Mouse (Mus musculus): ENCODE results near the gene Ikzf3.

Gene Ikzf3

GRCm38 (mm10) chr11:98473916-98474479, 71.8 kb downstream of the Ikzf3 start:
- no peak for DNase-seq (ENCODE audit: low spot score)

GRCm38 (mm10) chr11:98472696-98473095, 73.1 kb downstream of the Ikzf3 start:
- peak; percentile 59 for DNase-seq (ENCODE audit: low spot score)

- no peak for DNase-seq (ENCODE audit: low spot score)
Measured at GRCm38 (mm10) chr11:98470795-98471194, 75.0 kb downstream of the Ikzf3 start.

- no peak for DNase-seq (ENCODE audit: low spot score)
Measured at GRCm38 (mm10) chr11:98469761-98470714, 75.8 kb downstream of the Ikzf3 start.

- DNase-seq (ENCODE audit: low spot score): no peak
Measured at GRCm38 (mm10) chr11:98464516-98464915, 81.3 kb downstream of the Ikzf3 start.

GRCm38 (mm10) chr11:98463911-98464310, 81.9 kb downstream of the Ikzf3 start:
- DNase-seq (ENCODE audit: low spot score): no peak

GRCm38 (mm10) chr11:98462255-98462654, 83.6 kb downstream of the Ikzf3 start:
- no peak for DNase-seq (ENCODE audit: low spot score)

GRCm38 (mm10) chr11:98461109-98461720, 84.6 kb downstream of the Ikzf3 start:
- no peak for DNase-seq (ENCODE audit: low spot score)

GRCm38 (mm10) chr11:98459860-98460259, 86.0 kb downstream of the Ikzf3 start:
- DNase-seq (ENCODE audit: low spot score): no peak

GRCm38 (mm10) chr11:98459071-98459741, 86.6 kb downstream of the Ikzf3 start:
- no peak for DNase-seq (ENCODE audit: low spot score)

GRCm38 (mm10) chr11:98458121-98458990, 87.5 kb downstream of the Ikzf3 start:
- no peak for DNase-seq (ENCODE audit: low spot score)

GRCm38 (mm10) chr11:98457367-98458120, 88.3 kb downstream of the Ikzf3 start:
- DNase-seq (ENCODE audit: low spot score): peak; percentile 89

GRCm38 (mm10) chr11:98456945-98457344, 88.9 kb downstream of the Ikzf3 start:
- peak; percentile 12 for DNase-seq (ENCODE audit: low spot score)

- DNase-seq (ENCODE audit: low spot score): no peak
Measured at GRCm38 (mm10) chr11:98456545-98456944, 89.3 kb downstream of the Ikzf3 start.

GRCm38 (mm10) chr11:98455484-98455883, 90.3 kb downstream of the Ikzf3 start:
- peak; percentile 18 for DNase-seq (ENCODE audit: low spot score)

GRCm38 (mm10) chr11:98449921-98450771, 95.7 kb downstream of the Ikzf3 start:
- no peak for DNase-seq (ENCODE audit: low spot score)

GRCm38 (mm10) chr11:98449419-98449818, 96.4 kb downstream of the Ikzf3 start:
- no peak for DNase-seq (ENCODE audit: low spot score)

GRCm38 (mm10) chr11:98448191-98448790, 97.5 kb downstream of the Ikzf3 start:
- no peak for DNase-seq (ENCODE audit: low spot score)

- DNase-seq (ENCODE audit: low spot score): no peak
Measured at GRCm38 (mm10) chr11:98447475-98447834, 98.4 kb downstream of the Ikzf3 start.

Data from embryo, embryonic 10 days (tissue).